Mouse (Mus musculus): ENCODE results near the gene Dst.

DNA sequence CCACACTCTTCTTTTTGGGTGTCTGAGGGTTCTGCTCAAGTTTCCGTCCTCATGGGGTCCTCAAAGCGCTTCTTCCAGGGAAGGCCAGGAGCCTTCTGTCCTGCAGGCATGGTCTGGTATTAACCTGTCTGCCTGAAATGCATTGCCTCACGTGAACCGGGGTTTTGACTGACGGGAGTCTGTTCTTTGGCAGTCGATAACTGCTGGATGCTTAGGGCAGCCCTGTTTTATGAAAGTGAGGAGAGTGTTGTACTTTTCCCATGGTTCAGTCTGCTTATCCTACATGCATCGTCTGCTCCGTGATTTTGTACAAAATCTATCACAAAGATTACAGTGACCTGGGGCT lies 338.6 kb downstream of the Dst start:
- TF ChIP-seq CTCF (conservative IDR thresholded peaks at IDR 0.05; ENCODE audit: insufficient read depth, insufficient read length, low read depth, low read length) (no peak), POLR2A (IDR thresholded peaks at IDR 0.05; ENCODE audit: low read depth, low read length) (no peak)

Measured in kidney, adult 2 months (tissue).